Mouse (Mus musculus): Measurements from ENCODE around the gene Plgrkt.

GRCm38 (mm10) chr19:29391279-29391678 lies 24.1 kb upstream of the Plgrkt start:
- no peak for TF ChIP-seq CTCF (IDR thresholded peaks at IDR 0.05; ENCODE audit: borderline replicate concordance, extremely low read depth, insufficient read depth, insufficient read length)
- TF ChIP-seq POLR2A (IDR thresholded peaks at IDR 0.05; ENCODE audit: borderline replicate concordance, extremely low read depth, insufficient read depth, insufficient read length, poor library complexity, severe bottlenecking): no peak

Measured in brain, embryonic 14.5 days (tissue).